ENCODE assay signal across 8 mouse cellular contexts in the genomic region with DNA sequence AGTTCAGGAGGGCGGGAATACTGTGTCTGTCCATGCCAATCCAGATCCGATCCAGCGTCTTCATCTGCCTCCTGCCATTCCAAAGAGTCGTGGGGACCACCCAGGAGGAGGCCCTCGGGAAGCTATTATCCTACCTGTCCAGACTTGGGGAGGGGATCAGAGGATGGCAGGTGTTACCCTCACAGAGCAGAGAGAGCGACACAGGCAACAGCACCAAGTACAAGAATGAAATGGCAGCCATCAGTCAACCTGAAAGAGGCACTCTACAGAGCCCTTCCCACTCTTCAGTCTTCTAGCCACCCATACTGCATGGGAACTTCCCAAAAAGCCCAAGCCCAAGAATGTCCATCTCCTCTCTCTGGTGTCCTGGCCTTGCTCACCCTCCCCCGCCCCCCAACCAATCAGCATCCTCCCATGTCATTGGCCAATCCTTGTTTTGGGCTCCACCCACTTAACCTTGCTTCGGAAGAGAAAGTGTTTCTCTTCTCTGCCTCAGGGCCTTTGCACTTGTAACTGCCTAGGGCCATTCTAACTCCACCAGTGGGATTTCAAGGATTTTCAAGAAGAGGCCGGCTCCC. TPM values are rescaled to one million over a fixed set of nuclear protein-coding genes. Genes with fewer than 3 reads are reported as not detected.
DNase-seq lines count a peak whose midpoint lies in the region; ATAC-seq and TF ChIP-seq lines count a peak whose summit lies in the region.

No protein-coding gene starts in this region.

- H3K9me3 ChIP-seq in heart, embryonic 15.5 days (replicated peaks): no peaks in the 10 kb centered on the region
- no peaks in the 10 kb centered on the region for H3K9me3 ChIP-seq in hindbrain, postnatal 0 days (ENCODE audit: low read length)
- H3K9me3 ChIP-seq in midbrain, embryonic 16.5 days (replicated peaks; ENCODE audit: control insufficient read depth, low read length, poor library complexity, severe bottlenecking): no peaks in the 10 kb centered on the region

- peak overlapping the region; percentile 85 for H3K4me2 ChIP-seq in heart, embryonic 15.5 days
- peak overlapping the region; percentile 97 for H3K4me2 ChIP-seq in hindbrain, postnatal 0 days (ENCODE audit: low read depth, low read length)
- H3K4me2 ChIP-seq in midbrain, embryonic 16.5 days (ENCODE audit: low read length): peak overlapping the region; percentile 97

- TF ChIP-seq POLR2A in bone marrow, adult 2 months (IDR thresholded peaks at IDR 0.05; ENCODE audit: borderline replicate concordance, control insufficient read depth, low read depth, low read length): no peak

- intact Hi-C loops in heart, postnatal 25 days (cut with DNase I): no loop called here

- peak overlapping the region; percentile 79 for H3K4me3 ChIP-seq in heart, embryonic 15.5 days
- H3K4me3 ChIP-seq in bone marrow, adult 2 months (replicated peaks; ENCODE audit: control insufficient read depth, low read depth, low read length): peak overlapping the region; percentile 60
- H3K4me3 ChIP-seq in hindbrain, postnatal 0 days (ENCODE audit: low read length): peak overlapping the region; percentile 57
- H3K4me3 ChIP-seq in midbrain, embryonic 16.5 days (ENCODE audit: low read depth, low read length): peak overlapping the region; percentile 61

- peak overlapping the region; percentile 68 for H3K9ac ChIP-seq in heart, embryonic 15.5 days
- peak overlapping the region; percentile 52; the same call in 1 of the 2 replicates for H3K9ac ChIP-seq in hindbrain, postnatal 0 days (replicated peaks; ENCODE audit: low read length)
- H3K9ac ChIP-seq in midbrain, embryonic 16.5 days (ENCODE audit: low read depth, low read length): peak overlapping the region; percentile 68

- 0 out of 2 replicates have a peak, but pooled peaks have one; percentile 8 for TF ChIP-seq CTCF in bone marrow, adult 2 months (IDR thresholded peaks at IDR 0.05; ENCODE audit: control insufficient read depth, insufficient read depth, low read length)
- TF ChIP-seq CTCF in hindbrain, postnatal 0 days (IDR thresholded peaks at IDR 0.05; ENCODE audit: low read depth): no peak

- H3K27ac ChIP-seq in heart, embryonic 15.5 days: no peak overlapping the region
- peak overlapping the region; percentile 95 for H3K27ac ChIP-seq in bone marrow, adult 2 months (ENCODE audit: control insufficient read depth, insufficient read depth, low read depth, low read length, poor library complexity)
- no peak overlapping the region for H3K27ac ChIP-seq in hindbrain, postnatal 0 days
- H3K27ac ChIP-seq in midbrain, embryonic 16.5 days (ENCODE audit: low read length): no peak overlapping the region

- no peak for DNase-seq in heart, postnatal 25 days (ENCODE audit: low spot score)
- DNase-seq in hindbrain, postnatal 0 days (ENCODE audit: low spot score): no peak
- DNase-seq in spleen, postnatal 4 days (ENCODE audit: low spot score in 2 of 2): no peak
- DNase-seq in ovary, postnatal 36 days (ENCODE audit: low spot score): no peak
- no peak for DNase-seq in right cerebral cortex, adult 2 months (ENCODE audit: low spot score in 2 of 2)

- no peaks in the 10 kb centered on the region for H3K36me3 ChIP-seq in heart, embryonic 15.5 days
- H3K36me3 ChIP-seq in hindbrain, postnatal 0 days (ENCODE audit: insufficient read depth, low read length): no peaks in the 10 kb centered on the region
- no peaks in the 10 kb centered on the region for H3K36me3 ChIP-seq in midbrain, embryonic 16.5 days (ENCODE audit: control insufficient read depth, insufficient read depth, low read length)

- ATAC-seq in heart, embryonic 15.5 days (replicated peaks; ENCODE audit: insufficient number of reproducible peaks, insufficient read depth, low FRiP score, low read depth): 0 out of 2 replicates have a peak, but pooled peaks have one; percentile 0
- ATAC-seq in hindbrain, postnatal 0 days: peak; percentile 11; the same call in 1 of the 2 replicates
- ATAC-seq in midbrain, embryonic 16.5 days: peak; percentile 19; the same call in 1 of the 2 replicates

- H3K27me3 ChIP-seq in heart, embryonic 15.5 days: peaks cover 32% of the 10 kb centered on the region
- 0 out of 2 replicates have a peak, but pooled peaks cover 4% of the 10 kb centered on the region for H3K27me3 ChIP-seq in hindbrain, postnatal 0 days (ENCODE audit: insufficient read depth, low read length)
- peaks cover 34% of the 10 kb centered on the region for H3K27me3 ChIP-seq in midbrain, embryonic 16.5 days (ENCODE audit: control insufficient read depth, insufficient read depth, low read depth, low read length)

- WGBS in heart, embryonic 15.5 days: 25% methylated on average over 9 of the region's 9 CpGs
- WGBS in bone marrow, adult 2 months: 13% methylated on average over 9 of the region's 9 CpGs
- WGBS in hindbrain, postnatal 0 days: 18% methylated on average over 9 of the region's 9 CpGs
- WGBS in midbrain, embryonic 16.5 days: 19% methylated on average over 9 of the region's 9 CpGs

- peaks cover 27% of the 10 kb centered on the region for H3K4me1 ChIP-seq in heart, embryonic 15.5 days (replicated peaks)
- peaks cover 13% of the 10 kb centered on the region for H3K4me1 ChIP-seq in bone marrow, adult 2 months (ENCODE audit: control insufficient read depth, insufficient read depth, low read length)
- H3K4me1 ChIP-seq in hindbrain, postnatal 0 days (ENCODE audit: insufficient read depth, low read length): no peaks in the 10 kb centered on the region
- peaks cover 11% of the 10 kb centered on the region for H3K4me1 ChIP-seq in midbrain, embryonic 16.5 days (ENCODE audit: control insufficient read depth, insufficient read depth, low read length)

RNA-seq across cellular contexts. Expression of gene Syne3, which starts 0.7 kb away (rescaled TPM):
- polyA plus RNA-seq in heart, embryonic 15.5 days (2015; fragmentation: Nextera tagmentation; extraction: Ambion mirVana): 1.6 and 2.0 TPM in 2 replicates
- 1 to 10 TPM; 6.2 to 7.1 TPM for total RNA-seq in heart, postnatal 25 days (2021)
- 9.0 and 11.1 TPM in 2 replicates for polyA plus RNA-seq in bone marrow, adult 2 months (2011; ENCODE audit: insufficient read depth, insufficient read length, low replicate concordance, missing spikeins)
- total RNA-seq in hindbrain, postnatal 0 days (2014; rRNA removed): 1.4 TPM in 2 replicates
- polyA plus RNA-seq in hindbrain, postnatal 0 days (2015; fragmentation: Nextera tagmentation; extraction: Ambion mirVana): 0.66 and 0.98 TPM in 2 replicates
- 0.16 and 0.25 TPM in 2 replicates for polyA plus RNA-seq in midbrain, embryonic 16.5 days (2015; fragmentation: Nextera tagmentation; extraction: Ambion mirVana)

RNA-seq across cellular contexts. Expression of gene Glrx5, which starts 22.2 kb away (rescaled TPM):
- polyA plus RNA-seq in heart, embryonic 15.5 days (2015; fragmentation: Nextera tagmentation; extraction: Ambion mirVana): 155 and 163 TPM in 2 replicates
- total RNA-seq in heart, postnatal 25 days (2021): 10 to 100 TPM; 95.9 to 99.0 TPM
- 274 and 493 TPM in 2 replicates for polyA plus RNA-seq in bone marrow, adult 2 months (2011; ENCODE audit: insufficient read depth, insufficient read length, low replicate concordance, missing spikeins)
- total RNA-seq in hindbrain, postnatal 0 days (2014; rRNA removed): 28.6 and 43.1 TPM in 2 replicates
- 195 and 199 TPM in 2 replicates for polyA plus RNA-seq in hindbrain, postnatal 0 days (2015; fragmentation: Nextera tagmentation; extraction: Ambion mirVana)
- 138 and 154 TPM in 2 replicates for polyA plus RNA-seq in midbrain, embryonic 16.5 days (2015; fragmentation: Nextera tagmentation; extraction: Ambion mirVana)
